Mouse (Mus musculus) forebrain, embryonic 15.5 days (tissue): ENCODE data around the gene Tle6. TPM values are rescaled to one million over a fixed set of nuclear protein-coding genes. Genes with fewer than 3 reads are reported as not detected.

Source experiments
- ATAC-seq: fragments of 200-750 bp; cut with Nextera tagmentation; replicated peaks from 2 replicates; pipeline ENCODE4 v1.8.0; 2017; ENCODE audit warnings: mild to moderate bottlenecking, moderate TSS enrichment, moderate library complexity
- H3K27ac ChIP-seq: fragments of 300-500 bp; sonication (generic); replicated peaks from 2 replicates; pipeline ENCODE4 v1.5.1; 2015; ENCODE audit warnings: mild to moderate bottlenecking, inconsistent platforms
- H3K27me3 ChIP-seq: fragments of 300-500 bp; sonication (generic); 2 replicates; pipeline ENCODE4 v1.6.1; 2015; ENCODE audit warnings: inconsistent platforms
- H3K36me3 ChIP-seq: fragments of 300-500 bp; sonication (generic); 2 replicates; pipeline ENCODE4 v1.6.1; 2015; ENCODE audit warnings: mild to moderate bottlenecking, inconsistent platforms
- H3K4me1 ChIP-seq: fragments of 300-500 bp; sonication (generic); 2 replicates; pipeline ENCODE4 v1.6.1; 2015; ENCODE audit warnings: inconsistent platforms
- H3K4me2 ChIP-seq: fragments of 300-500 bp; sonication (generic); replicated peaks from 2 replicates; pipeline ENCODE4 v1.6.1; 2015; ENCODE audit warnings: mild to moderate bottlenecking, inconsistent platforms
- H3K4me3 ChIP-seq: fragments of 300-500 bp; sonication (generic); 2 replicates; pipeline ENCODE4 v1.5.1; 2015; ENCODE audit warnings: mild to moderate bottlenecking, inconsistent platforms
- H3K9ac ChIP-seq: fragments of 300-500 bp; sonication (generic); replicated peaks from 2 replicates; pipeline ENCODE4 v1.6.1; 2015; ENCODE audit warnings: mild to moderate bottlenecking, inconsistent platforms
- H3K9me3 ChIP-seq: fragments of 300-500 bp; sonication (generic); 2 replicates; pipeline ENCODE4 v1.6.1; 2016; ENCODE audit warnings: inconsistent platforms
- WGBS: fragments of 180-500 bp; shearing (Covaris S2); methylation state at CpG from one replicate; pipeline ENCODE4 v1.1.7; 2015; ENCODE audit warnings: mixed read lengths; 5-methylcytosine and 5-hydroxymethylcytosine counted together
- polyA plus RNA-seq: library from polyadenylated mRNA; unstranded; fragments of >200 nt; fragmentation: Nextera tagmentation; extraction: Ambion mirVana; gene quantifications from 2 replicates; pipeline ENCODE4 v1.2.1, GENCODE M21; 2015

Tle6 gene
- polyA plus RNA-seq, 1 experiment from 2014 or later = 4.2 TPM

DNA sequence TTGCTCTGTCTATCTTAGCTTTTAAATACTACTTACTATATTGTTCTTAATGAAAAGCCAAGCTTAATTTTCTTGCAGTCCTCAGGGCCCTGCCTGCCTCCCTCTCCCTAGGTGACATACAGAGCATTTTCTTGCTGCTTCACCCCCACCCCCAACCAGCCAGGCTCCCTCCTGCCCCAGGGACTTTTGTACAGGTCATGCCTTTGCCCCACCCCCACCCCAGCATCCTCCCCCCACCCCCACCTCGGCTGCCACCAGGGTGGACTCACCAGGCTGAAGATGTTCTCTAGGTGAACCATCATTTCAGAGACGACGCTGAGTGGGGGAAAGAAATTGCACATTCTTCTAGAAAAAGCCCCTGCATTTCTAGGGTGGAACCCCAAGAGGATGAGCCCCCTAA is 2.5 kb downstream of the Tle6 start:
- H3K27me3 ChIP-seq = peaks cover 37% of the 10 kb centered on the region
- WGBS = 37% methylated on average over 3 of the region's 3 CpGs
- H3K4me1 ChIP-seq = peaks cover 50% of the 10 kb centered on the region

GRCm38 (mm10) chr10:81597137-81597950 is 3.5 kb downstream of the Tle6 start:
- 5% methylated on average over 12 of the region's 12 CpGs for WGBS
- Histone ChIP-seq H3K4me3 (no peak overlapping the region), H3K4me2 (0 out of 2 replicates have a peak overlapping the region, but pooled peaks have one; percentile 7), H3K27me3 (peaks cover 40% of the 10 kb centered on the region), H3K36me3 (no peaks in the 10 kb centered on the region), H3K9ac (0 out of 2 replicates have a peak overlapping the region, but pooled peaks have one; percentile 19), H3K4me1 (peaks cover 43% of the 10 kb centered on the region), H3K9me3 (no peaks in the 10 kb centered on the region), H3K27ac (peak overlapping the region; percentile 39; the same call in 1 of the 2 replicates)
- no peak; the same call in 1 of the 2 replicates for ATAC-seq

More for the DNA sequence above, 2.5 kb downstream of the Tle6 start:
- Histone ChIP-seq H3K27ac (no peak overlapping the region), H3K4me2 (no peak overlapping the region), H3K9ac (no peak overlapping the region), H3K4me3 (no peak overlapping the region), H3K9me3 (no peaks in the 10 kb centered on the region), H3K36me3 (no peaks in the 10 kb centered on the region)
- ATAC-seq = no peak

GRCm38 (mm10) chr10:81596611-81597010 is 4.3 kb downstream of the Tle6 start:
- peaks cover 41% of the 10 kb centered on the region for H3K27me3 ChIP-seq
- H3K4me1 ChIP-seq = peaks cover 39% of the 10 kb centered on the region
- peak overlapping the region; percentile 19; the same call in 1 of the 2 replicates for H3K9ac ChIP-seq
- H3K36me3 ChIP-seq = no peaks in the 10 kb centered on the region
- H3K9me3 ChIP-seq = no peaks in the 10 kb centered on the region
- H3K27ac ChIP-seq = peak overlapping the region; percentile 39; the same call in 1 of the 2 replicates
- 0% methylated on average over 10 of the region's 10 CpGs for WGBS
- no peak for ATAC-seq
- H3K4me2 ChIP-seq = peak overlapping the region; percentile 33
- H3K4me3 ChIP-seq = no peak overlapping the region; the same call in 1 of the 2 replicates

DNA sequence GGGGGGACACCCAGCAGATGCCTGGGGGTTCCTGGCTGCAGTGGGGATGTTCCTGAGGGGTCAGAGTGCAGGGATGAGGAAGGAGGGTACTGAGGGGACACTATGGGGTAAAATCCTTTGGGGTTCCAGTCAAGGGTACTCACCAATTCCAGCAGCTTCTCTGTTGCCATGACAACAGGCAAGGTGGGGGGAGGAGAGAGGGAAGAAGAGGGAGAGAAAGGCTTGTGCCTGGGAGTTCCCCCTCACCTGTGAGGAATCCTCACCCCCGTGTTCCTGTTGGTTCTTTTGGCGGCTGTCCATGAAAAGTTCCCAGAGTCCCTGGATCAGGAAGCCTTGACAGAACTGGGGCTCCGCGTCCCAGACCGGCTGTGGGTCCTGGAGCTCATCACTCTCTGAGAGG is 5.3 kb downstream of the Tle6 start:
- no peak overlapping the region for H3K4me3 ChIP-seq
- ATAC-seq = no peak
- H3K9me3 ChIP-seq = no peaks in the 10 kb centered on the region
- no peak overlapping the region for H3K9ac ChIP-seq
- WGBS = 31% methylated on average over 5 of the region's 5 CpGs
- H3K4me1 ChIP-seq = peaks cover 31% of the 10 kb centered on the region
- no peak overlapping the region for H3K27ac ChIP-seq
- H3K36me3 ChIP-seq = no peaks in the 10 kb centered on the region
- H3K4me2 ChIP-seq = no peak overlapping the region
- peaks cover 41% of the 10 kb centered on the region for H3K27me3 ChIP-seq

DNA sequence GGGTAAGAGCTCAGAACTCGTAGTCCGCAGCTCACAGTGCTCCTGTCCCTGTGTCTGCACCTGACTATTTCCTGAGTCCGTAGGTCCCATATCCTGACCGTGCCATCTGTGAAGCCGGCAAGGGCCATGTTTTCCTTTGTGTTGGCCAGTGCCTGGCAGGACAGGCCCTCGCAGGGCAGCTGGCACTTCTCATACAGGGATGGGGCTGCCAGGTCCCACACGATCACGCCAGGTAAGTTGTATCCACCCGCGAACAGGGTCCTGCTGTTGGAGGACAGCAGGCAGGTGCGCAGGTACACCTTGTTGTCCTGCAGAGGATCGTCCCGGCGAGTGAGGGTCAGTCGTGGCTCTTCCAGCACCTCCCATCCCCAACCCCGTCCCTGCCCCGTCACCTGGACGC is 6.9 kb downstream of the Tle6 start:
- no peak overlapping the region for H3K27ac ChIP-seq
- no peak for ATAC-seq
- no peaks in the 10 kb centered on the region for H3K36me3 ChIP-seq
- peaks cover 29% of the 10 kb centered on the region for H3K4me1 ChIP-seq
- H3K27me3 ChIP-seq = peaks cover 34% of the 10 kb centered on the region
- no peak overlapping the region for H3K4me2 ChIP-seq
- no peak overlapping the region for H3K9ac ChIP-seq
- WGBS = 73% methylated on average over 18 of the region's 18 CpGs
- no peak overlapping the region for H3K4me3 ChIP-seq
- no peaks in the 10 kb centered on the region for H3K9me3 ChIP-seq

GRCm38 (mm10) chr10:81593223-81593622 is 7.7 kb downstream of the Tle6 start:
- Histone ChIP-seq H3K4me1 (peaks cover 29% of the 10 kb centered on the region), H3K27me3 (peaks cover 34% of the 10 kb centered on the region), H3K36me3 (peaks cover 2% of the 10 kb centered on the region; the same call in 1 of the 2 replicates), H3K4me2 (no peak overlapping the region), H3K9me3 (no peaks in the 10 kb centered on the region), H3K27ac (no peak overlapping the region), H3K4me3 (no peak overlapping the region), H3K9ac (no peak overlapping the region)
- no peak for ATAC-seq
- WGBS = 73% methylated on average over 4 of the region's 4 CpGs

- Histone ChIP-seq H3K36me3 (peaks cover 2% of the 10 kb centered on the region; the same call in 1 of the 2 replicates), H3K27me3 (peaks cover 28% of the 10 kb centered on the region), H3K27ac (no peak overlapping the region), H3K4me2 (no peak overlapping the region), H3K4me1 (peaks cover 25% of the 10 kb centered on the region), H3K9me3 (no peaks in the 10 kb centered on the region), H3K4me3 (no peak overlapping the region), H3K9ac (no peak overlapping the region)
- no peak for ATAC-seq
- 87% methylated on average over 7 of the region's 7 CpGs for WGBS
These were observed 8.2 kb downstream of the Tle6 start for GRCm38 (mm10) chr10:81592631-81593030.

GRCm38 (mm10) chr10:81591846-81592245 is 9.0 kb downstream of the Tle6 start:
- Histone ChIP-seq H3K9me3 (no peaks in the 10 kb centered on the region), H3K27ac (no peak overlapping the region), H3K36me3 (peaks cover 2% of the 10 kb centered on the region; the same call in 1 of the 2 replicates), H3K9ac (no peak overlapping the region), H3K4me3 (no peak overlapping the region), H3K4me2 (no peak overlapping the region), H3K27me3 (peaks cover 28% of the 10 kb centered on the region), H3K4me1 (peaks cover 17% of the 10 kb centered on the region)
- 66% methylated on average over 9 of the region's 9 CpGs for WGBS
- ATAC-seq = no peak

- Histone ChIP-seq H3K36me3 (peaks cover 2% of the 10 kb centered on the region; the same call in 1 of the 2 replicates), H3K27me3 (peaks cover 4% of the 10 kb centered on the region; the same call in 1 of the 2 replicates), H3K4me2 (no peak overlapping the region), H3K27ac (no peak overlapping the region), H3K4me3 (no peak overlapping the region), H3K4me1 (no peaks in the 10 kb centered on the region), H3K9ac (no peak overlapping the region), H3K9me3 (no peaks in the 10 kb centered on the region)
- no peak for ATAC-seq
- 55% methylated on average over 7 of the region's 7 CpGs for WGBS
These were observed 12.1 kb downstream of the Tle6 start for GRCm38 (mm10) chr10:81588739-81589138.

GRCm38 (mm10) chr10:81583347-81583746 is 17.5 kb downstream of the Tle6 start:
- 56% methylated on average over 6 of the region's 6 CpGs for WGBS
- no peaks in the 10 kb centered on the region for H3K4me1 ChIP-seq
- H3K9ac ChIP-seq = no peak overlapping the region
- no peak for ATAC-seq
- H3K36me3 ChIP-seq = no peaks in the 10 kb centered on the region; the same call in 1 of the 2 replicates
- H3K27me3 ChIP-seq = peaks cover 16% of the 10 kb centered on the region; the same call in 1 of the 2 replicates
- H3K9me3 ChIP-seq = no peaks in the 10 kb centered on the region
- H3K4me3 ChIP-seq = no peak overlapping the region
- no peak overlapping the region for H3K4me2 ChIP-seq
- no peak overlapping the region for H3K27ac ChIP-seq

- Histone ChIP-seq H3K9ac (no peak overlapping the region), H3K4me2 (no peak overlapping the region), H3K9me3 (no peaks in the 10 kb centered on the region), H3K27me3 (peaks cover 34% of the 10 kb centered on the region), H3K27ac (no peak overlapping the region), H3K36me3 (no peaks in the 10 kb centered on the region), H3K4me3 (no peak overlapping the region), H3K4me1 (peaks cover 8% of the 10 kb centered on the region)
- ATAC-seq = no peak
- WGBS = 63% methylated on average over 25 of the region's 25 CpGs
These were observed 20.3 kb downstream of the Tle6 start for GRCm38 (mm10) chr10:81580441-81581070.

- H3K27me3 ChIP-seq = peaks cover 34% of the 10 kb centered on the region
- no peak for ATAC-seq
These were observed 20.9 kb downstream of the Tle6 start for GRCm38 (mm10) chr10:81579967-81580366.

More at GRCm38 (mm10) chr10:81579967-81580366, 20.9 kb downstream of the Tle6 start:
- H3K27ac ChIP-seq = no peak overlapping the region
- no peaks in the 10 kb centered on the region for H3K36me3 ChIP-seq
- H3K4me2 ChIP-seq = no peak overlapping the region
- H3K4me1 ChIP-seq = peaks cover 14% of the 10 kb centered on the region
- no peak overlapping the region for H3K9ac ChIP-seq
- H3K4me3 ChIP-seq = no peak overlapping the region
- WGBS = 53% methylated on average over 4 of the region's 4 CpGs
- no peaks in the 10 kb centered on the region for H3K9me3 ChIP-seq
